Mouse (Mus musculus): ENCODE data around the gene Nmb.

The Nmb gene

GRCm38 (mm10) chr7:80897134-80897533 is 7.7 kb downstream of the Nmb start:
- no peak for DNase-seq

GRCm38 (mm10) chr7:80894815-80895519 is 9.9 kb downstream of the Nmb start:
- DNase-seq = no peak

- no peak for DNase-seq
These were observed 10.7 kb downstream of the Nmb start for GRCm38 (mm10) chr7:80894196-80894595.

- DNase-seq = no peak
These were observed 11.1 kb downstream of the Nmb start for GRCm38 (mm10) chr7:80893753-80894129.

GRCm38 (mm10) chr7:80893086-80893752 is 11.7 kb downstream of the Nmb start:
- DNase-seq = no peak

- peak; percentile 84 for DNase-seq
These were observed 15.0 kb downstream of the Nmb start for GRCm38 (mm10) chr7:80889841-80890241.

GRCm38 (mm10) chr7:80889021-80889511 is 15.8 kb downstream of the Nmb start:
- peak; percentile 70 for DNase-seq

GRCm38 (mm10) chr7:80888595-80888994 is 16.3 kb downstream of the Nmb start:
- peak; percentile 59 for DNase-seq

GRCm38 (mm10) chr7:80885666-80886065 is 19.2 kb downstream of the Nmb start:
- DNase-seq = peak; percentile 63

- DNase-seq = peak; percentile 92
These were observed 21.9 kb downstream of the Nmb start for GRCm38 (mm10) chr7:80882830-80883505.

- DNase-seq = peak; percentile 56
These were observed 29.1 kb downstream of the Nmb start for GRCm38 (mm10) chr7:80875727-80876126.

GRCm38 (mm10) chr7:80873631-80874030 is 31.2 kb downstream of the Nmb start:
- DNase-seq = no peak

- DNase-seq = no peak
These were observed 31.8 kb downstream of the Nmb start for GRCm38 (mm10) chr7:80873038-80873437.

- DNase-seq = no peak
These were observed 36.2 kb downstream of the Nmb start for GRCm38 (mm10) chr7:80868686-80869085.

- DNase-seq = no peak
These were observed 38.2 kb downstream of the Nmb start for GRCm38 (mm10) chr7:80866514-80867147.

GRCm38 (mm10) chr7:80865521-80865920 is 39.4 kb downstream of the Nmb start:
- DNase-seq = peak; percentile 40

GRCm38 (mm10) chr7:80864831-80865230 is 40.0 kb downstream of the Nmb start:
- DNase-seq = peak; percentile 75

GRCm38 (mm10) chr7:80864151-80864550 is 40.7 kb downstream of the Nmb start:
- no peak for DNase-seq

GRCm38 (mm10) chr7:80863520-80863919 is 41.4 kb downstream of the Nmb start:
- peak; percentile 35 for DNase-seq

- no peak for DNase-seq
These were observed 42.4 kb downstream of the Nmb start for GRCm38 (mm10) chr7:80862475-80862874.

GRCm38 (mm10) chr7:80860729-80861274 is 44.1 kb downstream of the Nmb start, which contains the start of gene Zscan2:
Zscan2 (plus strand) TSS chr7:80860920.
- DNase-seq = peak; percentile 85

GRCm38 (mm10) chr7:80860227-80860626 is 44.6 kb downstream of the Nmb start:
- DNase-seq = peak; percentile 85

- DNase-seq = peak; percentile 89
These were observed 47.7 kb downstream of the Nmb start for GRCm38 (mm10) chr7:80857181-80857580.

All from thymus, postnatal 4 days (tissue).